Mouse (Mus musculus) effector memory CD4-positive, alpha-beta T cell, adult 5 months (primary cell): ENCODE data around the gene Lipk. TPM values are rescaled to one million over a fixed set of nuclear protein-coding genes. Genes with fewer than 3 reads are reported as not detected.

Experiments
- polyA plus RNA-seq: library from polyadenylated mRNA; unstranded; fragments of 100-300 nt; shearing (Covaris generic); gene quantifications from one replicate; pipeline ENCODE4 v1.2.1, GENCODE M21; 2017

Lipk gene
- not detected for polyA plus RNA-seq

DNA sequence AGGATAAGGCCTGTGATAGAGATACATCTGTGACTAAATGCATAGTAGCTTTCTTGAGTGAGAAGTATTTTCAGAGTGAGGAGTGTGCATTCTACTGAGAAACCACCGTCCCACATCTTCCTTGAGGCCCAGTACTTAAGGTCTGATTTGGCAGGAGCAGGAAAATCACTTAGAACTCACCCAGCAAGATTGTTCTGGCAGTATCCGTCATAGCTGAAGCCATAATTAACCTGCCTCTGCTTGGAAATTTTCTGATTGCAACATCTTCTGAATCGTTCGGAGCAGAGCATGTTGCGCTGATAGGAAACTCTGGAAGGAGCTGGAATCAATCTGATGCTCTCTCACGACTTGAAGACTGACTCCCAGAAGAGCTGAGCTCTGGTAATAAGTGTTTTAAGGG, at the start of gene Lipk:
Gene Lipk (plus strand): TSS at position 289 of the 400 bp plus-strand sequence.

GRCm38 (mm10) chr19:33960887-33961286, 47.2 kb upstream of the Lipk start, which contains the start of gene Lipf:
Lipf (plus strand) TSS chr19:33961187.

DNA sequence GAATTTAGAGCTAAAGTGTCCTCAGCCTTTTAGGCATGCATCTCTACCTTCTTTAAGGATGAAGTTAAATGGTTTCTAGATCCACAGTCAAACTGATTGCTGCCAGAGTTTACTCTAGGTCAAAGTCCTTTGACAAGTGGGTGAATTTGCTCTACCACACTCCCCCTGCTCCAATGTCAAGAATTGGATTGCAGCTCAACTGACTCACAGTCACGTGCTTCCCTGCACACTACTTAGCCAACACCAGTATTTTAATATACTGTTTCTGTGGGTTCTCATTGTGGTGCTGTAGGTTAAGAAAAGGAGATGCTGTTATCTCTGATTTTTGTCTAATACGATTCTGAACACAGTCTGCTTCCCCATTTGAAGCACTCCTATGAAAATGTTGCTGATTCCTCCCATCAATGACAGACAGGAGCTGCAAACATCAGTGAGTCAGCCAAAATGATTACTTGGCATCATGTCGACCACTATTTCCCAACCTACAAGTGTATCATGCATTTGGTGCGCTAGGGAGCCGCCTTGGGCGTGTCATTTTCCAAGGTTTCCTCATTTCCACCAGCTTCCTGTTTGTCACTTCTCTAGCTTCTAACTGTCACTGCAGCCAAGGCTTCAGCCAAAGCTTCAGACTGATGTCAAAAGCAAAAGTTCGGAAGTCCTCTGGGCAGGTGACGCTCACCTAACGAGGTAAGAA, 58.8 kb downstream of the Lipk start, which contains the start of gene Lipn:
Gene Lipn (plus strand): TSS at position 580 of the 694 bp plus-strand sequence.

Other genes with a start within 250 kb of the Lipk start
- 16.7 TPM for gene Lipo3, start 246.3 kb upstream of the Lipk start, polyA plus RNA-seq
- not detected for gene Lipo1, start 220.8 kb upstream of the Lipk start, polyA plus RNA-seq
- gene Lipf, start 47.1 kb upstream of the Lipk start, polyA plus RNA-seq = 0.26 TPM
- gene Lipn, start 59.1 kb downstream of the Lipk start, polyA plus RNA-seq = not detected
- gene Lipm, start 92.6 kb downstream of the Lipk start, polyA plus RNA-seq = not detected
- gene Ankrd22, start 157.8 kb downstream of the Lipk start, polyA plus RNA-seq = not detected
- gene Stambpl1, start 183.9 kb downstream of the Lipk start, polyA plus RNA-seq = 55.6 TPM
- 0.66 TPM for gene Acta2, start 247.3 kb downstream of the Lipk start, polyA plus RNA-seq